Mouse (Mus musculus) megakaryocyte, embryonic 14.5 days (primary cell): ENCODE results near the gene Rassf3.

ENCODE experiments used
- FLI1 ChIP-seq: IDR thresholded peaks from 2 replicates; pipeline ENCODE4 v1.6.1; 2012; ENCODE audit warnings: low read length, inconsistent platforms, mixed read lengths
- GATA1 ChIP-seq: IDR thresholded peaks from 3 replicates; pipeline ENCODE4 v1.6.1; 2012; ENCODE audit warnings: mixed read lengths, low read length, inconsistent platforms, borderline replicate concordance

DNA sequence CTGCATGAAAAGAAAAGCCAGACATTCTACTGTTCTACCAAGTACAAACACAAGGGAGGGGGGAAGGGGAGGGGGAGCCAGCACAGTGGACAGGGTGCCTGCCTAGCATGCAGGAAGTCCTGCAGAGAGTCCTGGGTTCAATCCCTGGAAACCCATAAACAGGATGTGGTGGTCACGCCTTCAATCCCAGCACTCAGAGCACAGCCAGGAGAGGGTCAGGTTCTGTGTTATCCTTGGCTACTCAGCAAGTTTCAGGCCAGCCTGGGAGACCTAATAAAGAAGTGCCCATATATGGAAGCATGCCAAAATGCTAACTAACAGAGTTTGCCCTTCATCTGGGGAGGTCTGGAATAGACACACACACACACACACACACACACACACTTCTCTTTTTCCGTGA lies 47.1 kb downstream of the Rassf3 start:
- TF ChIP-seq GATA1: no peak
- TF ChIP-seq FLI1: no peak
